Mouse (Mus musculus): ENCODE data around the gene Irak3.
"Not testable (repeated sequence)": the region's sequence is repeated elsewhere in the genome, so short reads cannot be mapped to it uniquely, and the experiment has no call there.

DNA sequence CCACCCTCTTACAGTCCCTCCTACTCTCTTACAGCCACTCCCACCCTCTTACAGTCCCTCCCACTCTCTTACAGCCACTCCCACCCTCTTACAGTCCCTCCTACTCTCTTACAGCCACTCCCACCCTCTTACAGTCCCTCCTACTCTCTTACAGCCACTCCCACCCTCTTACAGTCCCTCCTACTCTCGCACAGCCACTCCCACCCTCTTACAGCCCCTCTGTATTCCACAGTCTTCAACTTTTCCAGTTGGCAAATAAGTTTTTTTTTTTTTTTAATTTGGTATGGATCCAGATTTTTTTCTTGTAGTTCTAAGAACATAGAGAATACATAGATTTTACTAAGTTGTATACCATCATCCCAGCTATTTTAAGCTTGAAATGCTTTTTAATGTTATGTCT is 15.2 kb upstream of the Irak3 start:
- not testable (repeated sequence) for TF ChIP-seq CTCF (IDR thresholded peaks at IDR 0.05; ENCODE audit: control insufficient read depth, insufficient read depth, insufficient replicate concordance, low read depth, low read length); POLR2A (IDR thresholded peaks at IDR 0.05; ENCODE audit: control insufficient read depth, low read depth, low read length)
